Mouse (Mus musculus) bone marrow macrophage, adult 2 months (primary cell): ENCODE data around the gene Hist1h3f.
"Not testable (repeated sequence)": the region's sequence is repeated elsewhere in the genome, so short reads cannot be mapped to it uniquely, and the experiment has no call there.

Experiments used
- CTCF ChIP-seq: IDR thresholded peaks from 2 replicates; pipeline ENCODE4 v1.5.1; 2012; ENCODE audit warnings: low read depth, mild to moderate bottlenecking, low read length, moderate library complexity
- POLR2A ChIP-seq: IDR thresholded peaks from 2 replicates; pipeline ENCODE4 v1.6.1; 2012; ENCODE audit warnings: mild to moderate bottlenecking, low read depth, low read length, borderline replicate concordance

DNA sequence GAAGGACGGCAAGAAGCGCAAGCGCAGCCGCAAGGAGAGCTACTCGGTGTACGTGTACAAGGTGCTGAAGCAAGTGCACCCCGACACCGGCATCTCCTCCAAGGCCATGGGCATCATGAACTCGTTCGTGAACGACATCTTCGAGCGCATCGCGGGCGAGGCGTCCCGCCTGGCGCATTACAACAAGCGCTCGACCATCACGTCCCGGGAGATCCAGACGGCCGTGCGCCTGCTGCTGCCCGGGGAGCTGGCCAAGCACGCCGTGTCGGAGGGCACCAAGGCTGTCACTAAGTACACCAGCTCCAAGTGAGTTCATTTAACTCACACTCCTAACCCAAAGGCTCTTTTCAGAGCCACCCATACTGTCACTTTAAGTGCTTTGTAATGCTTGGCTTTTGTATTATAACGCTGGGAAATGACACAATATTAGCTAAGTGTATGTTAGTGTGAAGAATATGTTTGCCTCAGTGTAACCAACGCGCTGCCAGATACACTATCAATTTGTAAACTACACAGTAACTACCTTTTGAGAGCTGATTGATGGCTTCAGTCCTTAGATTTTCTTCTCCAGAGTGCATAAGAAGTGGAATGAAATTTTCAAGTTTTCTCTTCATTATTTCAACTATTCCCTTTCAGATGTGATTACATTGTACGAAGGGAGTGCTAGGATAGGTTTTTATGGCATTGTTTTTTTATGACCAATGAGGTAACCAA lies 27.8 kb downstream of the Hist1h3f start:
- TF ChIP-seq CTCF, POLR2A: not testable (repeated sequence)
